Mouse (Mus musculus): Measurements from ENCODE around the gene Cacna1d. TPM values are rescaled to one million over a fixed set of nuclear protein-coding genes. Genes with fewer than 3 reads are reported as not detected.

The Cacna1d gene
- total RNA-seq, 2 experiments from 2014 or later, result 52.3 to 56.0 TPM

DNA sequence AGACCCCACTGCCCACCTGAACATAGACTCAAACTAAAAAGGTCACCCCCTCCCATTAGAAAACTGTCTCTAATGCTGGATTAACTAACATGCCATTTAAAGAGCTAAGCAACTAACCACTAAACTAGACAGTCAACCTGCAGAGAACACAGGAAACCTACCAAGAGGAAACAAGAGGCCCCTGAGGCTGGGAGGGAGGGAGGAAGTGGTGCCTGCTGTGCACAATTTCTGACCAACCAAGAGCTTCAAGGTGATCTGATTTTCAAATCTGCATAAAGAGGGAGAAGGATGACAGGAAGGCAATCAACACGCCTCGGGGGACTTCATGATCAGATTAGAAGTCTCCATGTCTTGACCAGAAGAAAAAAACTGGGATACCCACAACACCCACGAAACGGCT lies 241.7 kb downstream of the Cacna1d start:
- intact Hi-C loops (cut with DNase I), result no loop called here
- TF ChIP-seq CTCF (IDR thresholded peaks at IDR 0.05), result no peak
- DNase-seq (ENCODE audit: extremely low spot score in 1 of 2, low spot score in 2 of 2), result no peak
- Histone ChIP-seq H3K27ac (no peak overlapping the region), H3K4me3 (no peak overlapping the region)

DNA sequence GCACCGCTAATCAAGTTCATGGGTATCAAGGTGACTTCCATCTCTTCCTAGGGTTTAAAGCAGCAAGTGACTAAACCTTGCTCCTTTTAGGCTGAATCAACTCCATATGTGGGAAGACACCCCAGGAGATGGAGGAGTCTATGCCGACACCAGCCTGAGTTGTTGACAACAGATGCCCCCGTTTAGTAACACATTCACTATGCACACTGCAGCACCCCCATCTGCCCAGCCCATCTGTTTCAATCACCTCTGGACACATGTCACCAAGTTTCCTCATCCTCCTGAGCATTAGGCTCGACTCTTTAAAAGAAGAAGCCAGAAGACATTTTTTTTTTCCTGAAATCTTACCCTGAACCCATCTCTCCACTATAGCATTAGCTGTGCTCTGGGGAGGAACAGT lies 242.4 kb downstream of the Cacna1d start:
- DNase-seq (ENCODE audit: extremely low spot score in 1 of 2, low spot score in 2 of 2), result no peak
- H3K27ac ChIP-seq, result no peak overlapping the region
- H3K4me3 ChIP-seq, result no peak overlapping the region
- intact Hi-C loops (cut with DNase I), result no loop called here
- TF ChIP-seq CTCF (IDR thresholded peaks at IDR 0.05), result no peak

DNA sequence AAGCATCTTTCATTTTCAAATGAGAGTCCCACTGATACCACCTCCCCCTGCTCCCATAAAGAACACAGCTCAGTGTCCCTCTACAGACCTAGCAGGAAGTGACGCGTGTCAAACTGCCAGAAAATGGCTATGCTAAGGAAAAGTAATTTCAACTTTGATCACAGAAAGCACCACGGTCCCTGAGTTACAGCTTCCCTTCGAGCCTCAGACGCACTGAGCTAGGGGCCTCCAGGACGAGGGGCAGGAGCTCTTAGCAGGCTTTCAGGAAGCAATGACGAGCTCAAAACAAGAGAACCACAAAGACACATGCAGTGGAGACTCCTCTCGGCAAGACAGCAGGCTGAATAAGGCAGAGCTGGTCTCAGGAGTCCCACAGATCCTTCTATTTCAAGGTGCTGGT lies 243.1 kb downstream of the Cacna1d start:
- no peak for TF ChIP-seq CTCF (IDR thresholded peaks at IDR 0.05)
- DNase-seq (ENCODE audit: extremely low spot score in 1 of 2, low spot score in 2 of 2), result no peak
- intact Hi-C loops (cut with DNase I), result no loop called here
- H3K27ac ChIP-seq, result no peak overlapping the region
- H3K4me3 ChIP-seq, result no peak overlapping the region

GRCm38 (mm10) chr14:30247606-30248005 lies 243.6 kb downstream of the Cacna1d start:
- no peak for TF ChIP-seq CTCF (IDR thresholded peaks at IDR 0.05)
- intact Hi-C loops (cut with DNase I), result no loop called here
- H3K4me3 ChIP-seq, result no peak overlapping the region
- no peak overlapping the region for H3K27ac ChIP-seq
- no peak for DNase-seq (ENCODE audit: extremely low spot score in 1 of 2, low spot score in 2 of 2)

GRCm38 (mm10) chr14:30244776-30245175 lies 246.5 kb downstream of the Cacna1d start:
- intact Hi-C loops (cut with DNase I), result no loop called here
- Histone ChIP-seq H3K27ac (no peak overlapping the region), H3K4me3 (no peak overlapping the region)
- no peak for TF ChIP-seq CTCF (IDR thresholded peaks at IDR 0.05)
- no peak for DNase-seq (ENCODE audit: extremely low spot score in 1 of 2, low spot score in 2 of 2)

- DNase-seq (ENCODE audit: extremely low spot score in 1 of 2, low spot score in 2 of 2), result no peak
- no peak for TF ChIP-seq CTCF (IDR thresholded peaks at IDR 0.05)
- intact Hi-C loops (cut with DNase I), result no loop called here
- no peak overlapping the region for H3K4me3 ChIP-seq
- H3K27ac ChIP-seq, result no peak overlapping the region
These were observed 248.4 kb downstream of the Cacna1d start for GRCm38 (mm10) chr14:30242818-30243205.

DNA sequence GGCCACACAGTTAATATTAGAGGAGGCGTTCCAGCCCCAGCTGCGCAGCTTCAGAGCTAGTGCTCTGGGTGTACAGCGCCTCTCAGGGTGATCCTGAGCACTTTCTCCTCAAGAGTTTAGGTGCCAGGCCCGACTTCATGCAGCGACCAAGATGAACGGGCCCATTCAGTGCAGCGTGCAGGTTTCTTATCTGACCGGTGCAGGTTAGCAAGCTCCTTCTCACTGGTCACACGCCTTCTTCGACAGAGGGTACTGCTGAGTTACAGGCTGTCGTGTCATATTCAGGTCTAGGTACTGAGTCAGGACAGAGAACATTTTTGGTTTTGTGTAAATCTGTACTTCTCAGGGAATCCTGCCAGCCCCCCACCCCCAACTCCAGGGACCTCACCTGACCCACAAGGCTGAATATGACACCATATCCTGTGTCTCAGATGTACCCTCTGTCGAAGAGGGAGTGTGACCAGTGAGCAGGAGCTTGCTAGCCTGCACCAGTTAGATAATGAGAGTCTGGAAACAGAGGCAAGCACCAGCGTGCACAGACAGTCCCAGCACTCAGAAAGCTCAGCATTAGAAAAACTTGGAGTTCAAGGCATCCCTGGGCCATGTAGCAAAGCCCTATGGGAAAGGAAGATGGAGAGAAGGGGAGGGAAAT lies 249.0 kb downstream of the Cacna1d start:
- Histone ChIP-seq H3K27ac (no peak overlapping the region), H3K4me3 (no peak overlapping the region)
- no peak for TF ChIP-seq CTCF (IDR thresholded peaks at IDR 0.05)
- intact Hi-C loops (cut with DNase I), result no loop called here
- DNase-seq (ENCODE audit: extremely low spot score in 1 of 2, low spot score in 2 of 2), result no peak

DNA sequence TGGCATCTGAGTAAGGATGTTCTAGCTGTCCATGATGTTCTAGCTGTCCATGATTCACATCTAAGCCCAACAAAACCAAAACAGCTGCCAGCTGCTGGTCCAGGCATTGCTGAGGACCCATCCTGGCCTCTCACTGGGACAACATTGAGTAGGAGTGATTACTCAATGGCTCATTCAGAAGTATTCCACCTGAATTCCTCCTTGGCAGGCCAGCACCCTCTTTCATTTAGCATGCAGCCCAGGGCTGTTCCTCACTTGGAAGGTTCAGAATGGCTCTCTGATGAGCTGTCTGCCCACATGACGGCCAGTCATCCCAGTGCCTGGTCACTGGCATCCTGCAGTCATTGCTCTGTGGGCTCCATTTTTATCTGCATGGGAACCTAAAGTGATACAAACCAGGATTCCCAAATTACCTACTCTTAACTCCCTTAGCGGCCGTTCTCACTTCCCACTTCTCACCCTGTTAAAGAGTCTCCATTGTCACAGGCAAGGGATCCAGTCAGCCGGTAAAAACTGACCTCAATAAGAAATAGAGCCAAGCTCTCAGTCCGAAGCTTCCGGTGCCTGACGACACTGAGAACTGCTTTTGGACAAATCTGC lies 250.2 kb downstream of the Cacna1d start:
- DNase-seq (ENCODE audit: extremely low spot score in 1 of 2, low spot score in 2 of 2), result no peak
- Histone ChIP-seq H3K27ac (no peak overlapping the region), H3K4me3 (no peak overlapping the region)
- no peak for TF ChIP-seq CTCF (IDR thresholded peaks at IDR 0.05)
- intact Hi-C loops (cut with DNase I), result no loop called here

GRCm38 (mm10) chr14:30238807-30239206 lies 252.4 kb downstream of the Cacna1d start:
- no peak overlapping the region for H3K4me3 ChIP-seq
- no peak overlapping the region for H3K27ac ChIP-seq
- no peak for DNase-seq (ENCODE audit: extremely low spot score in 1 of 2, low spot score in 2 of 2)
- no peak for TF ChIP-seq CTCF (IDR thresholded peaks at IDR 0.05)
- intact Hi-C loops (cut with DNase I), result no loop called here

DNA sequence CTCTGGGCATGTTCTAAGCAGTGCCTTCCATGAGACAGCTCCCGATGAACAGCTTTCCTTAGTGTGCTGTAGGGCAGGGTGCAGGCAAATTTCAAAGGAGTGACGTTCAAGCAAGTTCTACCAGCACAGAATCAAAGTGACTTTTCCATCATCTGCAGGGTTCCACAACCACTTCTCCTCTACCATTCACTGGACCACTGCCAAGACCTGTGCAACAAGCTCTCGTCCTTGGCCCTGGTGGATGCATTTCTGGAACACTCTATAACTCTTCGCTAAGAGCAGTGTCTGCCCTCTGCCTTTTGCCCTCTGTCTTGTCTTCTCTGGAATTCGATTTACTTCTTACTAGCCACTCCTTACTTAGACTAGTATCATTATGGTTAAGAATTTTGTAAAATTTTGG lies 266.1 kb downstream of the Cacna1d start:
- peak in 1 of 2 experiments; percentile 6 for DNase-seq (ENCODE audit: extremely low spot score in 1 of 2, low spot score in 2 of 2)
- intact Hi-C loops (cut with DNase I), result no loop called here

DNA sequence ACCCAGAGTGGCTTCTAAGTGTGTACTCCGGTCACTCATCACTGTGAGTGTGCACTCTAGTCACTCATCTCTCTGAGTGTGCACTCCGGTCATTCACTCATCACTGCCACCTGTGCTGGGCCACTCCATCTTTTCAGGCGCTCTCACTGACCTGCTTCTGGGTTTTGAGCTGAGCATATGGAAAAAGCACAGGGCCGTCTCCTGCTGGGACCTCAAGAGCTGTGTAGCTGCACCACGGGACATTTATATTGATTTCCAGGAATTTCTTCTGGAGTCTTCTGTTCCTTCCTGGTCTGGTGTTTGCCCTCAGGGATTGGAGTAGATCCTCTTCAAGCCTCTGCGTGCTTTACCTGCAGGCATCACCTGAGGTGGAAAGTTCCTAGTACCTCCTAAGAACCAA lies 269.2 kb downstream of the Cacna1d start:
- H3K4me3 ChIP-seq, result no peak overlapping the region
- no peak for TF ChIP-seq CTCF (IDR thresholded peaks at IDR 0.05)
- peak in 1 of 2 experiments; percentile 5 for DNase-seq (ENCODE audit: extremely low spot score in 1 of 2, low spot score in 2 of 2)
- H3K27ac ChIP-seq, result no peak overlapping the region
- intact Hi-C loops (cut with DNase I), result no loop called here

More for the DNA sequence above, 266.1 kb downstream of the Cacna1d start:
- H3K4me3 ChIP-seq, result no peak overlapping the region
- no peak overlapping the region for H3K27ac ChIP-seq
- no peak for TF ChIP-seq CTCF (IDR thresholded peaks at IDR 0.05)

- Histone ChIP-seq H3K27ac (no peak overlapping the region), H3K4me3 (no peak overlapping the region)
- no peak for DNase-seq (ENCODE audit: extremely low spot score in 1 of 2, low spot score in 2 of 2)
- no peak for TF ChIP-seq CTCF (IDR thresholded peaks at IDR 0.05)
- intact Hi-C loops (cut with DNase I), result no loop called here
These were observed 271.4 kb downstream of the Cacna1d start for GRCm38 (mm10) chr14:30219851-30220250.

DNA sequence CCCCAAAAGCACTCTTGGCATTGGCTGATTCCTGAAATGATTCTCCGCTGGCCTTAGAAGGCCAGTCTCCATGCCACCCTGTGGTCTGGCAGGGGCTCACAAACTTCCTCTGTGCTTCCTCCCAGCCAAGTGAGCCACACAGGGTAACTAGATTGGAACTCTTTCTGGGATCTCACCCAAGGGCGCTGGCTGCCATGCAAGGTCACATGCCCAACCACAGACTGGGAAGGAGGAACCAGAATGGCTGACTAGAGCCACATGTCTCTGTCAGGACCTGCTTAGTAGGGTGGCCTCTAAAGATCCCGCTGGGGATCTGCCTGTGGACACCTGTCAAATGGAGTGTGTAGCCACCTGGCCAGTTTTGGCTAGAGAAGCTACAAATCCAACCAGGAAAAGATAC lies 273.1 kb downstream of the Cacna1d start:
- Histone ChIP-seq H3K4me3 (no peak overlapping the region), H3K27ac (no peak overlapping the region)
- no peak for TF ChIP-seq CTCF (IDR thresholded peaks at IDR 0.05)
- intact Hi-C loops (cut with DNase I), result no loop called here
- DNase-seq (ENCODE audit: extremely low spot score in 1 of 2, low spot score in 2 of 2), result peak in 1 of 2 experiments; percentile 44
